Mouse (Mus musculus): Measurements from ENCODE around the gene Arl6.

GRCm38 (mm10) chr16:59572685-59573084 lies 66.5 kb downstream of the Arl6 start:
- TF ChIP-seq ZC3H11A (IDR thresholded peaks at IDR 0.05; ENCODE audit: borderline replicate concordance, low read depth, low read length) (no peak), HCFC1 (IDR thresholded peaks at IDR 0.05; ENCODE audit: borderline replicate concordance, insufficient read depth, low read length) (no peak), MAFK (IDR thresholded peaks at IDR 0.05; ENCODE audit: insufficient read depth, low read depth, low read length) (no peak), CHD2 (IDR thresholded peaks at IDR 0.05; ENCODE audit: low read depth, low read length) (no peak), ZNF384 (IDR thresholded peaks at IDR 0.05; ENCODE audit: low read depth, low read length) (no peak)

Data from ES-E14 (cell line).